ENCODE assay signal across 1 mouse cellular context in the genomic region with DNA sequence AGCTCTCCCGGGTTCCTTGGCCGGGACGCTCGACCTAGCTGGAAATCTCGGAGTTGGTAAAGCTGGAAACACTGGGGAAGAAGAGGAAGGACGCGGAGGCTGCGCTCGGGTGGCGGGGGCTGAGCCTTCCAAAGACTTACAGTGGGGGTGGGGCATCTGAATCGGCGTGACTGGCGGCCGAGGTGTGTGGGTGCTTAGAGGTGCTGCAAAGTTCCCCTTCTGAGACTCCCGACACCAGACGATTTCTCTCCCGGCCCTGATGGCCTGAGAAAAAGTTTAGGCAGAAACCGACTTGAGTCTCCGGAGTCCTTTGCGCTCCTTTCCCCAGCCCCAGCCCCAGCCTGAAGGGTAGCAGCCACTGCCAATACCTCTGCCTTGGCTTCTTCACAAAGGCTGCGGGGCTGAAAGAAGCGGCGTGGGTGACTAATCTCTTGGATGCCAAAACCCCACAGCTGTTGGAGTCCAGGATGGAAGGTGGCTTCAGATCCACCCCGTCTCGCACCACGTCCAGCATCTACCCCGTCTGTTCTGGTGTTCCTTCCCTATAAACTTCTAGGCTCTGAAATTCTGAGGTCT.
TF ChIP-seq lines count a peak whose summit lies in the region.

No protein-coding gene starts in this region.

TF ChIP-seq in C2C12, 6 proteins besides CTCF, POLR2A, EP300 and RAD21 (continued from another document):
- TF ChIP-seq MYOD1 (IDR thresholded peaks at IDR 0.05; ENCODE audit: control insufficient read depth, insufficient read length, low read depth) (peak; percentile 17), FOSL1 (IDR thresholded peaks at IDR 0.05; ENCODE audit: insufficient read depth, low read length, poor library complexity, severe bottlenecking) (no peak)
